Mouse (Mus musculus): Measurements from ENCODE around the gene Gm49380.

Gm49380 gene

DNA sequence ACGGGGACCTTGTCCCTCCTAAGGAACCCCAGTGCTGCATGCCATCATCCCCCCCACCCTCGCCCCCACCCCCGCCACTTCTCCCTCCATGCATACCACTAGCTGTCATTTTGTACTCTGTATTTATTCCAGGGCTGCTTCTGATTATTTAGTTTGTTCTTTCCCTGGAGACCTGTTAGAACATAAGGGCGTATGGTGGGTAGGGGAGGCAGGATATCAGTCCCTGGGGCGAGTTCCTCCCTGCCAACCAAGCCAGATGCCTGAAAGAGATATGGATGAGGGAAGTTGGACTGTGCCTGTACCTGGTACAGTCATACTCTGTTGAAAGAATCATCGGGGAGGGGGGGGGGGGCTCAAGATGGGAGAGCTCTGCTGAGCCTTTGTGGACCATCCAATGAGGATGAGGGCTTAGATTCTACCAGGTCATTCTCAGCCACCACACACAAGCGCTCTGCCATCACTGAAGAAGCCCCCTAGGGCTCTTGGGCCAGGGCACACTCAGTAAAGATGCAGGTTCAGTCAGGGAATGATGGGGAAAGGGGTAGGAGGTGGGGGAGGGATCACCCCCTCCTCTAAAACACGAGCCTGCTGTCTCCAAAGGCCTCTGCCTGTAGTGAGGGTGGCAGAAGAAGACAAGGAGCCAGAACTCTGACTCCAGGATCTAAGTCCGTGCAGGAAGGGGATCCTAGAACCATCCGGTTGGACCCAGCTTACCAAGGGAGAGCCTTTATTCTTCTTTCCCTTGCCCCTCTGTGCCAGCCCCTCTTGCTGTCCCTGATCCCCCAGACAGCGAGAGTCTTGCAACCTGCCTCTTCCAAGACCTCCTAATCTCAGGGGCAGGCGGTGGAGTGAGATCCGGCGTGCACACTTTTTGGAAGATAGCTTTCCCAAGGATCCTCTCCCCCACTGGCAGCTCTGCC is 65.5 kb downstream of the Gm49380 start:
- no peak for DNase-seq (ENCODE audit: low read depth, low spot score)

DNA sequence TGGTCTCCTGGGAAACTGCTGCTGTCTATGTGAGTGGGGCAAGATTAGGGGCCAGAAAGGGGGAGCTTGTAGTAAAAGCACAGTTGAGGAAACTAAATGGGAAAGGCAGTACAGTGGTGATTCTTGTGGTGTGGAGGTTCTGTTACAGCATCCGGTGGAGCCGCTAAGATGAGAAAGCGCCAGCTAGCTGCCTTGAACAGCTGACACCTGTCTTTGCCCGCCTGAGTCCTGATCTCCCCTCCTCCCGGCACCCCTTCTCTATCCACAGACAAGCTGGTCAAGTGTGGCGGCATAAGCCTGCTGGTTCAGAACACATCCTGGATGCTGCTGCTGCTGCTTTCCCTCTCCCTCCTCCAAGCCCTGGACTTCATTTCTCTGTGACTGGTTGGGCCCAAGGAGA is 66.2 kb downstream of the Gm49380 start:
- peak; percentile 72 for DNase-seq (ENCODE audit: low read depth, low spot score)

DNA sequence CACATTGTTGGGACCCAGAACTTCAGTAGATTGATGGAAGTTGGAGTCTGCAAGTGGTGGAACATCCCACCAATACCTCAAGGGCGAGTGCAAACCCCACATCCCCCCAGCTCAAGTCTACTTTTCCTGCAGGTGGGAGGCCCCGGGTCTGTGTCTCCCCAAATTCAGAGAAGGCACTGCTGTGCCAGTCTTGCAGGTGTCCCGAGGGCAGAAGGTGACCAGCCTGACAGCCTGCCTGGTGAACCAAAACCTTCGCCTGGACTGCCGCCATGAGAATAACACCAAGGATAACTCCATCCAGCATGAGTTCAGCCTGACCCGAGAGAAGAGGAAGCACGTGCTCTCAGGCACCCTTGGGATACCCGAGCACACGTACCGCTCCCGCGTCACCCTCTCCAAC is 66.9 kb downstream of the Gm49380 start:
- DNase-seq (ENCODE audit: low read depth, low spot score) = no peak

DNA sequence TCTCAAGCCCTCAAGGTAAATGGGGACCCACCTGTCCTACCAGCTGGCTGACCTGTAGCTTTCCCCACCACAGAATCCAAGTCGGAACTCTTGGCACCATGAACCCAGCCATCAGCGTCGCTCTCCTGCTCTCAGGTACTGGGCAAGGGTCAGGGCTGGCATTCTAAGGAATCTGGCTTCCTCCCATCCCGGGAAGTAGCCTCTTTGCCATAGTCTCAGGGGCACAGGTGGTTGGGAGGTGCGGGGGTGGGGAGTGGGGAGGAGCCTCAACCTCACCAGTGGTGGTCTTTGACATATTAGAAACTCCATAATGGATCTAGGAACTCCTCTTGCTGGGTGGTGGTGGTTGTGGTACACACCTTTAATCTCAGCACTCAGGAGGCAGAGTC is 67.4 kb downstream of the Gm49380 start:
- DNase-seq (ENCODE audit: low read depth, low spot score) = no peak

DNA sequence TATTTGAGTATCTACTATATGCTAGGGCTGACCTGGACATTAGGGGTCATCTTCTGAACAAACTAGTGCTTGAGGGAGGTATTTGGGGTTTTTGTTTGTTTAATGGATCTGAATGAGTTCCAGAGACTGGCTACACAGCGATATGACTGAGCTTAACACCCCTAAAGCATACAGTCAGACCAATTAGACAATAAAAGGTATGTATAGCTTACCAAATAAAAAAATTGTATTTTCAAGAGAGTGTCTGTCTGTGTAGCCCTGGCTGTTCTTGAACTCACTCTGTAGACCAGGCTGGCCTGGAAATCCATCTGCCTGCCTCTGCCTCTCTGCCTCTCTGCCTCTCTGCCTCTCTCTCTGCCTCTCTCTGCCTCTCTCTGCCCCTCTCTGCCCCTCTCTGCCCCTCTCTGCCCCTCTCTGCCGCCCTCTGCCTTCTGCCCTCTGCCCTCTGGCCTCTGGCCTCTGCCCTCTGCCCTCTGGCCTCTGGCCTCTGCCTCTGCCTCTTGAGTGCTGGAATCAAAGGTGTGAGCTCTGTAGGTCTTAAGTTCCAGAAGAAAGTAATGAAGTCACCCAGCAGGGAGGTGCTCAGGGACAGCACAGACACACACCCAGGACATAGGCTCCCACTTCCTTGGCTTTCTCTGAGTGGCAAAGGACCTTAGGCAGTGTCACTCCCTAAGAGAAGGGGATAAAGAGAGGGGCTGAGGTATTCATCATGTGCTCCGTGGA is 68.0 kb downstream of the Gm49380 start:
- DNase-seq (ENCODE audit: low read depth, low spot score) = no peak

DNA sequence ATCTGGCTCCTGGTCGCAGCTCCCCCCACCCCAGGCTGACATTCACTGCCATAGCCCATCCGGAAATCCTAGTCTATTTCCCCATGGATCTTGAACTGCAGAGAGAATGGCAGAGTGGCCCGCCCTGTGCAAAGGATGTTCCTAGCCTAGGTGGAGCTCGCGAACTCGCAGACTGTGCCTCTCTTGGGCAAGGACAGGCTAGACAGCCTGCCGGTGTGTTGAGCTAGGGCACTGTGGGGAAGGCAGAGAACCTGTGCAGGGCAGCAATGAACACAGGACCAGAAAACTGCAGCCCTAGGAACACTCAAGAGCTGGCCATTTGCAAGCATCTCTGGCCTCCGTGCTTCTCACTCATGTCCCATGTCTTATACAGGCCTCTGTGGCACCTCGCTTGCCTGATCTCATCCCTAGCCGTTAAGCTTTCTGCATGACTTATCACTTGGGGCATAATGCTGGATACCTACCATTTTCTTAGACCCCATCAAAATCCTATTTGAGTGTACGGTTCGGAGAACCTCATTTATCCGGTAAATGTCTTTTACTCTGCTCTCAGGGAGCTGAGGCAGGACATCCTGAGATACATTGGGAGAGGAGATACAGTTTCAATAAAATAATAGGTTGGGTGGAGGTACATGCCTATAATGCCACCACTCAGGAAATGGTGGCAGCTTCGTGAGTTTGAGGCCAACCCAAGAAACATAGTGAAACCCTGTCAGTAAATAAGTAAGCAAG is 68.7 kb downstream of the Gm49380 start:
- peak; percentile 59 for DNase-seq (ENCODE audit: low read depth, low spot score)

DNA sequence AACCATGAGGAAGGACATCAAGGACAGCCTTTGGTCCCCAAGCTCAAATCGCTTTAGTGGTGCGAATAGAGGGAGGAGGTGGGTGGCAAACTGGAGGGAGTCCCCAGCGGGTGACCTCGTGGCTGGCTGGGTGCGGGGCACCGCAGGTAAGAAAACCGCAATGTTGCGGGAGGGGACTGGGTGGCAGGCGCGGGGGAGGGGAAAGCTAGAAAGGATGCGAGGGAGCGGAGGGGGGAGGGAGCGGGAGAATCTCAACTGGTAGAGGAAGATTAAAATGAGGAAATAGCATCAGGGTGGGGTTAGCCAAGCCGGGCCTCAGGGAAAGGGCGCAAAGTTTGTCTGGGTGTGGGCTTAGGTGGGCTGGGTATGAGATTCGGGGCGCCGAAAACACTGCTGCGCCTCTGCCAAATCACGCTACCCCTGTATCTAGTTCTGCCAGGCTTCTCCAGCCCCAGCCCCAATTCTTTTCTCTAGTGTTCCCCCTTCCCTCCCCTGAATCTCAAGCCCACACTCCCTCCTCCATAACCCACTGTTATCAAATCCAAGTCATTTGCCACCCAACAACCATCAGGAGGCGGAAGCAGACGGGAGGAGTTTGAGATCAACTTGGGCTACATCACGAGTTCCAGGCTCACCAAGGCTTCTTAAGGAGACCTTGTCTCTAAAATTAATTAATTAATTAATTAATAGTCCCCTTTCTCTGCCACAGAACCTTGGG is 69.4 kb downstream of the Gm49380 start:
- peak; percentile 65 for DNase-seq (ENCODE audit: low read depth, low spot score)

DNA sequence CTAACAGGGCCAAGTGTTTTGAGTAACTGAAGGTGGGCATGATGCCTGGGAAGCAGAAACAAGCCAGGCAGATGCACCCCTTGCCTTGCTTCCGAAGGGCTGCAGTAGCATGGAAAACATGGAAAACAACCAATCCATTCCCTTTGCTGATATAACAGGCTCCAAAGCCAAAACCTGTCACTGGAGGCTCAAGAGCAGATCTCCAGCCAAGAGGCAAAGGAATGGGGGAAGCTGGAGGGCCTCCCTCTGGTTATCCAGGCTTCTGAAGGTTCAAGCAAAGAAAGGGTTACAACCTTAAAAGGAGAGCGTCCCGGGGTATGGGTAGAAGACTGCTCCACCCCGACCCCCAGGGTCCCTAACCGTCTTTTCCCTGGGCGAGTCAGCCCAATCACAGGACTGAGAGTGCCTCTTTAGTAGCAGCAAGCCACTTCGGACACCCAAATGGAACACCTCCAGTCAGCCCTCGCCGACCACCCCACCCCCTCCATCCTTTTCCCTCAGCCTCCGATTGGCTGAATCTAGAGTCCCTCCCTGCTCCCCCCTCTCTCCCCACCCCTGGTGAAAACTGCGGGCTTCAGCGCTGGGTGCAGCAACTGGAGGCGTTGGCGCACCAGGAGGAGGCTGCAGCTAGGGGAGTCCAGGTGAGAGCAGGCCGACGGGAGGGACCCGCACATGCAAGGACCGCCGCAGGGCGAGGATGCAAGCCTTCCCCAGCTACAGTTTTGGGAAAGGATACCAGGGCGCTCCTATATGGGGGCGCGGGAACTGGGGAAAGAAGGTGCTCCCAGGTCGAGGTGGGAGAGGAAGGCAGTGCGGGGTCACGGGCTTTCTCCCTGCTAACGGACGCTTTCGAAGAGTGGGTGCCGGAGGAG is 70.2 kb downstream of the Gm49380 start, which contains the start of gene Thy1:
Gene Thy1, plus strand, starts transcription at position 549 of the 872 bp plus-strand sequence.
- peak; percentile 79 for DNase-seq (ENCODE audit: low read depth, low spot score)

DNA sequence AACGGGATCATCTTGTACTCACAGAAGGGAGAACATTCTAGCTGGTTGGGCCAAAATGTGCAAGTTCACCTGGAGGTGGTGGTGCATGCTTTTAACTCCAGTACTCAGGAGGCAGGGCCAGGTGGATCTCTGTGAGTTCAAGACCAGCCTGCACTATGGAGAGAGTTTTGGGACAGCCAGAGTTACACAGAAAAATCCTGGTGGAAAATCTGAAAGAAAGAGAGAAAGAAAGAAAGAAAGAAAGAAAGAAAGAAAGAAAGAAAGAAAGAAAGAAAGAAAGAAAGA is 71.0 kb downstream of the Gm49380 start:
- no peak for DNase-seq (ENCODE audit: low read depth, low spot score)

DNA sequence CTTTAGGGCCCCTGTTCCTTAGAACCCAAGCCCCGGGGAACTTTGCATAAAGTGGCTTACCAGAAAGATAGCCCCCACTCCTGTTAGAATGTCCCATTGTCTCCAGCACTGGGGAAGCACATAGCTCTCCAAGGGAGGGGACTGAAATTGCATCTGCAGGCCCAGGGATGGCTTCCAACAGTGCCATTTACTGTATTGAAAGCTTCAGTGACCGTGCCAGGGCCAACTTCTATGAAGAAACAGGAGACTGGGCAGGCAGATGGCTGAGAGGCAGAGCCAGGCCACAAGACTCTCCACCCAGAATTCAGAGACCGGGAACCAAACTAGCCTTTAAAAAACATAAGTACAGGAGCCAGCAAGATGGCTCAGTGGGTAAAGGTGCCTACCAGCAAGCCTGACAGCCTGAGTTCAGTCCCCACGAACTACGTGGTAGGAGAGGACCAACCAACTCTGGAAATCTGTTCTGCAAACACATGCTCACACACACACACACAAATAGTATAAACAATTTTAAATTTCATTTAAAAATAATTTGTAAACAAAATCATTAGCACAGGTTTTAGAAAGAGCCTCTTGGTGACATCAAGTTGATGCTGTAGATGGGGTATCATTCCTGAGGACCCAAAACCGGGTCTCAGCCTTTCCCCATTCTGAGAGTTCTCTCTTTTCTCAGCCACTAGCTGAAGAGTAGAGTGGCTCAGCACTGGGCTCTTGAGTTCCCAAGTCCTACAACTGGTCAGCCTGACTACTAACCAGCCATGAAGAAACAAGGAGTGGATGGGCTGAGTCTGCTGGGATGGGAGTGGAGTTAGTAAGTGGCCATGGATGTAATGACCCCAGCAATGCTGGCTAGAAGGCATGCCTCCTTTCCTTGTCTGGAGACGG is 71.5 kb downstream of the Gm49380 start:
- DNase-seq (ENCODE audit: low read depth, low spot score) = no peak

DNA sequence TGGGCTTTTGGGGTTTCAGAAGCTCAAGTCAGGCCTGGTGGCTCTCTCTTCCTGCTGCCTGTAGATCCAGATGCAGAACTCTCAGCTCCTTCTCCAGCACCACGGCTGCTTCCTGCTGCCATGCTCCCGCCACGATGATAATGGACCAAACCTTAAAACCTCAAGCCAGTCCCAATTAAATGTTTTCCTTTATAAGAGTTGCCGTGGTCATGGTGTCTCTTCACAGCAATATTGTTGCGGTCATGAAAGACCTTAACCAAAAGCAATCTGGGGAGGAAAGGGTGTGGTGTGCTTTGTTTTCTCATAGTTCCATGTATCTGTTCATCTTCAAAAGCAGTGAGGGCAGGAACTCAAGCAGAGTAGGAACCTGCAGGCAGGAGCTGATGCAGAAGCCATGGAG is 76.2 kb downstream of the Gm49380 start:
- DNase-seq (ENCODE audit: low read depth, low spot score) = peak; percentile 69

DNA sequence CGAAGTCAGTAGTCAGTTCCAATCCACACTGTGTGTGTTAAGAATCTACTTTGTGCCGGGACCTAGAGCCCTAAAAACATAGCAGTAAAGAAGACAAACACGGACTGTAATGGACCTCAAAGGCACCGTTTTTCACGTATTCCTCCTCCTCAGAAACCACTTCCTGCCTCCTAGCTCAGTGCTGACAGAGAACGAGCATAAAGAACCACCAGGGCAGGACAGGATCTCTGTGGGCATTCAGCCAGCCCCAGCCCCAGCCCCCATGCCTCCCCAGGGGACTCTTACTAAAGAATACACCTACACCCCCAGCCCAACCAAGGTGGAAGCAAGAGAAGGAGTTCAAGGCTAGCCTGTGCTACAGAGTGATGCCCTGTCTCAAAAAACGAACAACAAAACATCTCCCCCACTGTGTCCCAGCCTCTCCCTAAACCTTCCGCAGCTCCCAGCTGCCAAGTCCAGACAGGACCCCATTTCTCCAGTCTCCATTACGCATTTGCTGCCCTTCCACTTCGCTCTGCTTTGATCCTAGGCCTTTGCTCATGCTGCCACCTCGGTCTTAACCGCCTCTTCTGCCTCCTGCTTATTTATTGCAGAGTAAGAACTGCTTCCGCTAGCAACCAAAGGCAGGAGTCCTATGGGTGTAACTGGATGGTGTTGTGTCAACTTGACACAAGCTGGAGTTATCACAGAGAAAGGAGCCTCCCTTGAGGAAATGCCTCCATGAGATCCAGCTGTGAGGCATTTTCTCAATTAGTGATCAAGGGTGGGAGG is 79.2 kb downstream of the Gm49380 start:
- peak; percentile 87 for DNase-seq (ENCODE audit: low read depth, low spot score)

DNA sequence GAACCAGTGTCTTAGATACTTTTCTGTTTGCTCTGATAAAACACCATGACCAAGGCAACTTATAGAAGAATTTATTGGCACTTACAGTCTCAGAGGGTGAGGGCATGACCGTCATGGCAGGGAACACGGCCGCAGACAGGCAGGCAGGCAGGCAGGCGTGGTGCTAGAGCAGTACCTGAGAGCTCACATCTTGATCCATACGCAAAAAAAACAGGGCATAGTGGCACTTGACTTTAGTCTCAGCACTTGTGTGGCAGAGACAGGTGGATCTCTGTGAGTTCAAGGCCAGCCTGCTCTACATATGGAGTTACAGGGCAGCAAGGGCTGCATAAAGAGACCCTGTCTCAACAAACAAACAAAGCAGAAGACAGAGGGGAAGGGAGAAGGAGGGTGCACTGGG is 80.0 kb downstream of the Gm49380 start:
- peak; percentile 53 for DNase-seq (ENCODE audit: low read depth, low spot score)

DNA sequence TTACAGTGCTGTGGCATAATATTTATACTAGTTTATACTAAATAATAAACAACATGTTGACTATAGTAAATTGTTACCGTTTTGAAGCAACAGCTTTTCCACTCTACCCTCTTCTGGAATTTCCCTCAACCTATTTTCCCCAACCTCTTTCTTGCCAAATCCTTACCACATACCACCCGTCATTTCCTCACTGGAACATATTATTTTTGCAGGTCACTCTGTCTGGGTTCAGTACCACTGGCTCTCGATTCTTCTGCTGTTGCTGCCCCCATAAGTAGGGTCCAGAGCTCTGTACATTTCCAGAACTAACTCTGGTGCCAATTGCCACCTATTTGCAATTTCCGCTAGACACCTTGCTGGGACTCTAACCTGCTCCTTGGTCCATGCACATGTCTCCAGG is 81.4 kb downstream of the Gm49380 start:
- DNase-seq (ENCODE audit: low read depth, low spot score) = peak; percentile 65

DNA sequence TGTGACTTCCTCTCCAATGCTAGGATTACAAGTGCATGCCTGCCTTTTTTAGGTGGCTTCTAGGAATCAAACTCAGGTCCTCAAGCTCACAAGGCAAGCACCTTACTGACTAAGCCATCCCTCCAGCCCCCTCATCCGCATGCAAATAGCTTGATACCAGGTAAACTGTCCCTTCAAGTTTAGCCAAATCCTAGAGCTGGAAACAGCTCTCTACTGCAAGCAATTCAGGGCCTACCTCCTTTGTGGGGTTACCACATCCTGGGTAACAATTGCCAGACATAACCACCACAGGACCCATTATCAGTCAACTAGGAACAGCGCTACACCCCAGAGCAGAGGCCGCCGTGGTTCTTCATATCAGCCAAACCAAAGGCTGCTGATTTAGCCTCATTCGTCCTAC is 82.2 kb downstream of the Gm49380 start:
- DNase-seq (ENCODE audit: low read depth, low spot score) = peak; percentile 90

DNA sequence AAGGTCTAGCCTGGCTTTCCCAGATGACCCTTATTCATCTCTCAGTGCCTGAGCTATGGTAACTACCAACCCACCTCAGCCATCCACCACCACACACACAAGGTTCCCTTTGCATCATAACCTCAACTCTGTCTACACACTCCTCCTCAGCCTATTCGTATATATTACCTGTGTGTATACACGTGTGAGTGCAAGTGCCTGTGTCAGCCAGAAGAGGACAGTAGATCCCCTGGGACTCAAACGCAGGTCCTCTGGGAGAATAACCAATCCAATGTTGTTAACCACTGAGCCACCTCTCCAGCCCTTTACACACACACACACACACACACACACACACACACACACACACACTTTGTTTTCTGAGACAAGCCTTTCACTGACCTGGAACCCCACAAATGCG is 82.7 kb downstream of the Gm49380 start:
- DNase-seq (ENCODE audit: low read depth, low spot score) = no peak

DNA sequence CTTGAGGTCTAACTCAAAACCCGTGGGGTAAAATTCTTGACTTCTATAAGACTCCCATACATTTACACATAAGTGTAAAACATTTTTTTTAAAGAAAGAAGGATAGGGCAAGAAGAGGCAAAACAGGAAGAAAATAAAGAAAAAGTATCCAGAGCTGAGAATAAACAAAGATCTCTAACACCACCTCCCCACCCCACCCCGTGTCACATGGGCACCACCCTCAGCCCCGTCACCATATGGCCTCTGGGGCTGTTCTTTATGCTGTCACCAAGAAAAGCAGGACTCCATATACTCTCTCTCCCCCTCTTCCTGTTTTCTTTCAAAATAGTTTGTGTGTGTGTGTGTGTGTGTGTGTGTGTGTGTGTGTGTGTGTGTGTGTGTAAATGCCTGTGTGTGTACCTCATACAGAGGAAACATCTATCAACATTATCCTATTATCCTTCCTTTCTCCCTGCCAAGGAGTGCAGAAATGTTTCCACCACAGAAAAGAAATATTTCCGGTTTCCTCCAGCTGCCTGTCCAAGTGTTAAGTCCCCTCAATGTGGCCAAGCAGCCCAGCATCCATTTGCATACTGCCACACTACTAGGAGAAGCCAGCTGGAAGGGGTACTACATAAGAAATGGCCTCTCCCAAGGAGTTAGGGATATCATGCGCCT is 83.6 kb downstream of the Gm49380 start:
- peak; percentile 77 for DNase-seq (ENCODE audit: low read depth, low spot score)

DNA sequence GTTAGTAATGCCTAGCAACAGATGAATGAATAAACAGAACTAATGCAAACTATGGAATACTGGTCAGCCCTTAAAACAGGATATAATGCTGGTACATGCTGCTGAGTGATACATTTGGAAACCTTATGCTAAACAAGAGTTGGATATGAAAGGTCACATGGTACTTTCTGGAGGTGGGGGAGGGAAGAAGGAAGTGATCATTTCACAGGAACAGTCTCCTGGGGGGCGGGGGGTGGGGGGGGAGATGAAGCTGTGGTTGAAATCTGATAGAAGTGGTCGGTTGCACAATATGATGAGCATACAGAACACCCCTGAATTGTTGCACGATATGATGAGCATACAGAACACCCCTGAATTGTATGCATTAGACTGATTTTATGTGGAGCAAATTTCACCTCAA is 89.2 kb downstream of the Gm49380 start:
- DNase-seq (ENCODE audit: low read depth, low spot score) = peak; percentile 65

Measured in CD4-positive helper T cell, adult 2 months (primary cell).